Mouse (Mus musculus) urinary bladder, postnatal 10 days (tissue): ENCODE results near the gene Mpdu1.
"Not testable (repeated sequence)": the region's sequence is repeated elsewhere in the genome, so short reads cannot be mapped to it uniquely, and the experiment has no call there.

ENCODE experiments used
- DNase-seq: peaks from one replicate; pipeline ENCODE4 v3.0.0; 2022; ENCODE audit warnings: low spot score

Mpdu1 gene

DNA sequence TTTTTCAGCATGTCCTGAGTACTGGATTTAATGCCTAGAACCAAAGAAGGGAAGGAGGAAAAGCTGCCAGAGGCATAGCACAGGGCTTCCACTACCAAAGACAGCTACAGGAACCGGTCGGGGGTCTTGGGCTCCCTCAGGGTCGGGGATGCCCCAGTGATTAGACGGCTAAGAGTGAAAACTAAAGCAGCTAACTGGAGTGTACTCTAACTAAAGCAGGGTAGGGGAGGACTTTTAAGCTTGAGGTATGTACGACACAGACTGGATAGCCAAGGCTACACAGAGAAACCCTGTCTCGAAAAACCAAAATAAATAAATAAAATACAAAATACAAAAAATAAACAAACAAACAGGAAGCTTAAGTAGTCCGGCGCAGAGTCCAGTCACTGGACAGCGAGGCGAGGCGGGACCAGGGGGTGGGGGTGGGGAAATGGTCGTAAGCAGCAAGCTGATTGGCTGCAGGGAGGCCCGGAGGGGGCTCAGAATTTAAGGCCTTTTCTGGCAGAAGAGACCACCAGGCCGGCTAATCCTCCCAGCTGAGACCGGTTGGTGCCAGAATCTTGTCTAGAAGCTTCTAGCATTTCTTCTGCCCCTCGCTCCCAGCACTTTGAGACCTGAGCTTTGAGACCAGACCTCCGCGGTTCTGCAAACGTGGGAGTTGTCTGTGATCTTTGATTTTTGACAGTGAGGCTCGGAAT lies 40.7 kb downstream of the Mpdu1 start, which contains the start of gene Sat2:
Gene Sat2 (plus strand): TSS at position 454 of the 698 bp plus-strand sequence.
- DNase-seq, result no peak

DNA sequence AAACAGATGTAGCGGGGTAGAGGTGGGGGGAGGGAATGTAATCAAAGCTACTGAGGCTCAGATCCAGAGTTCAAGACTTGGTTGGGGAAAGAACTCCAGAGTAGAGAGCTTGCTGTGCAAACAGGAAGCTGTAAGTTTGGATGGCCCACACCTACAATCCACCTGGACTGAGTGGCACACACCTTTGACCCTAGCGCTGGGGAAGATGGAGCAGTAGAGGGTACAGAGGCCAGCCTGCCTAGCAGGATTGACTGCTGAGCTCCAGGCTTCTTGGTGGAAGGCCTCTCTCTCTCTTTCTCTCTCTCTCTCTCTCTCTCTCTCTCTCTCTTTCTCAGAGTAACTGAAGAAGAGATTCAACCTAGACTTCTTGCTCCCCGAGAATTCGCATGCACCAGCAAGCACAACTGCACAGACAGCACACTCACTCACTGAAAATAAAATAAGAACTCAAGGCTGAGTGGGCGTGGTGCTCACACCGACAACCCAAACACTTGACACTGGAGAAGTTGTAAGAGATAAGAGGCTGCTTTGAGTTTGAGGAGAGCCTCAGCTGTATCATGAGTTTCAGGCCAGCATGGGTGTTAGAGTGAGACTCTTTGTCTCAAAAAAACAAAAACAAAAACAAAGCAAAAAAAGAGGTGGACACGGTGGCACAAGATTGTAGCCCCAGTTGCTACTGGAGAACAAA lies 41.9 kb downstream of the Mpdu1 start:
- DNase-seq, result no peak

GRCm38 (mm10) chr11:69617805-69618204 lies 44.6 kb downstream of the Mpdu1 start, which contains the start of gene Shbg:
TSS of gene Shbg (minus strand) at chr11:69617905.
- DNase-seq, result no peak

GRCm38 (mm10) chr11:69616781-69617180 lies 45.7 kb downstream of the Mpdu1 start:
- no peak for DNase-seq

DNA sequence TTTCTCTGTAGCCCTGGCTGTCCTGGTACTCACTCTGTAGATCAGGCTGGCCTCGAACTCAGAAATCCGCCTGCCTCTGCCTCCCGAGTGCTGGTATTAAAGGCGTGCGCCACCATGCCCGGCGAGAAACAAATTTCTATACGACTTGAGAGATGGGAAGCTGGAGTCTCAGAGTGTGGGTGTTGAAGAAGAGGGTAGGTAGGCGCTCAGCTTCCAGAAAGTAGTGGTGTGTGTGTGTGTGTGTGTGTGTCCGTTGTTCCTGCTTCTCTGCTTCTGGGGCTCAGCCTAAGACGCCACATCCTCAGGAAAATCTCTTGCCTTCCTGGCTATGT lies 48.2 kb downstream of the Mpdu1 start:
- not testable (repeated sequence) for DNase-seq

DNA sequence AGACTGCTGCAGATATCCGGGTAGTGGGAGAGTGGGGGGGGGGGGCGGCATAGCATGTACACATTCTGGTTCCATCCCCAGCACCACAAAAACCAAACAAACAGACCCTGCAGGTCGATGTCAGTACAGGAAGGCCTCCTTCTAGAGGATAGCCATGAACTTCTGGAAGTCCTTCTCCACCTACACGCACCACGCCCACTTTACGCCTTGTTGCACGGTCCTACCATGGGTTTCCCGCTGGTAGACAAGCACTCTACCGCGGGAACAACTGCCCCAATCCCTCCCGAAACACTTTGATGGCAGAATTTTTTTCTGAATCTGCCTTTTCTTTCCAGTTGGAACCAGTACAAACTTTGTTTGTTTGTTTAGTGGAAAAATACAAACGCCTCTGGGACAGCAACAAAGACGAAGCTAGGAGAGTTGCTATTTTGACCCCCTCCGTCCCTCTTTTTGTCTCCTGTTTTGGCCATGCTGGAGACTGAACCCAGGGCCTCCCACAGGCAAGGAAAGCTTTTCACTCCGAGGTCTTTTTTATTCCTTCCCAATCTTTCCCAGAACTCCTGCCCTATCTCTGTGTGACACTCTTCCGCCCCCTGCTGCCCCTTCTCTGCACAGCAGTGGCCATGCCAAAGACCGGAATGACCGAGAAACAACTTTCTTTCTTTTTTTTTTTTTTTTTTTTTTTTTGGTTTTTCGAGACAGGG lies 48.7 kb downstream of the Mpdu1 start:
- DNase-seq, result peak; percentile 63

GRCm38 (mm10) chr11:69610899-69611298 lies 51.5 kb downstream of the Mpdu1 start:
- DNase-seq, result no peak

DNA sequence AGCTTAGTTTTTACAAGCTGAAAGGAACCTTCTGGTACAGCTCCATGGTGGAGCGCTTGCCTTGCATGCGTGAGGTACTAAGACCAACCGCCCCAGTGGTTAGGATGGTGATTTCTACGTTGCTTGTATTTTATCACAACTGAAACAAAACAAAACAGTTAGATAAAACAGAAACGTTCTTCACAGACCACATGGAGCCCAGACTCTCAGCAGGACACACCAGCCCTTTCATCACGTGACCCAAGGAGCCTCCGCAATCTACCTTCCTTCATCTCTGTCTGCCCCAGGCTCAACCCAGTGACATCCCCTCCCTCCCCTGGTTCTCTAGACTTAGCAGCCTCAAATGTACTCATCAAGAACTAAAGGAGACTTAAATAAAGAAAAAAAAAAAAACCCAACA lies 53.0 kb downstream of the Mpdu1 start:
- no peak for DNase-seq

DNA sequence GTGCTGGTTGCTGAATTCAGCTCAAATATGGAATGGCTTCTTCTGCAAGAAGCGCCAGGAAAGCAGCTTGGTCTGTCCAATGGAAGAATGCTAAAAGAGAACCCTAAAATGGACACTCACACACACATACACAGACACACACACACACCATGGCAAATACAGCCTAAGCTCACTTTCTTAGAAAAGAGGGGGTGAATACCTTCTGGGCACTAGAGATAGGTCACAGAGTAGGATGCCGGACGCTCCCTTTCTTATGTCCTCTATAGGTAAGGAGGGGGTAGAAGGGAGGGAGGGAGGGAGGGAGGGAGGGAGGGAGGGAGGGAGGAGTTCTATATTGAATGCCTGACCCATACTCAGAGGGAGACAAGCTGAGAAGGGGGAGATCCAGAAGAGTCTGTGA lies 53.9 kb downstream of the Mpdu1 start:
- DNase-seq, result no peak

- no peak for DNase-seq
These were observed 55.6 kb downstream of the Mpdu1 start for GRCm38 (mm10) chr11:69606832-69607231.
